Mouse (Mus musculus) liver, adult 2 months (tissue): Measurements from ENCODE around the gene Dbn1. TPM values are rescaled to one million over a fixed set of nuclear protein-coding genes. Genes with fewer than 3 reads are reported as not detected.

Source experiments
- DNase-seq: peaks from one replicate; pipeline ENCODE4 v3.0.0-alpha.2; 2011; ENCODE audit warnings: low read depth, low spot score; ENCODE audit errors: extremely low read depth
- H3K27ac ChIP-seq: fragments of 200-500 bp; replicated peaks from 2 replicates; pipeline ENCODE4 v1.5.1; 2012; ENCODE audit warnings: low read depth, mild to moderate bottlenecking, control low read depth, inconsistent platforms, low read length; ENCODE audit not compliant: insufficient read depth
- H3K27me3 ChIP-seq: fragments of 200-500 bp; 2 replicates; pipeline ENCODE4 v1.6.1; 2012; ENCODE audit warnings: mild to moderate bottlenecking, moderate library complexity, low read length, inconsistent platforms; ENCODE audit not compliant: control insufficient read depth, insufficient read depth
- H3K36me3 ChIP-seq: fragments of 200-500 bp; 2 replicates; pipeline ENCODE4 v1.6.1; 2012; ENCODE audit warnings: low read length, inconsistent platforms; ENCODE audit not compliant: control insufficient read depth, insufficient read depth
- H3K4me1 ChIP-seq: fragments of 200-500 bp; 2 replicates; pipeline ENCODE4 v1.6.1; 2011; ENCODE audit warnings: low read length; ENCODE audit not compliant: control insufficient read depth, insufficient read depth
- H3K4me3 ChIP-seq: fragments of 200-500 bp; 2 replicates; pipeline ENCODE4 v1.5.1; 2011; ENCODE audit warnings: low read depth, mild to moderate bottlenecking, control low read depth, low read length, moderate library complexity; ENCODE audit not compliant: insufficient read depth
- H3K79me2 ChIP-seq: fragments of 200-500 bp; 2 replicates; pipeline ENCODE4 v1.6.1; 2012; ENCODE audit warnings: inconsistent platforms, mild to moderate bottlenecking, low read length, moderate library complexity; ENCODE audit not compliant: control insufficient read depth, insufficient read depth
- H3K9ac ChIP-seq: fragments of 200-500 bp; 2 replicates; pipeline ENCODE4 v1.6.1; 2012; ENCODE audit warnings: low read depth, mild to moderate bottlenecking, control low read depth, inconsistent platforms, low read length
- CTCF ChIP-seq: fragments of 200-500 bp; IDR thresholded peaks from 2 replicates; pipeline ENCODE4 v1.5.1; 2011; ENCODE audit warnings: low read depth, low read length, control low read depth
- POLR2A ChIP-seq: fragments of 200-500 bp; IDR thresholded peaks from 2 replicates; pipeline ENCODE4 v1.6.1; 2011; ENCODE audit warnings: low read length, control low read depth; ENCODE audit not compliant: insufficient read depth; ENCODE audit errors: extremely low read depth
- WGBS: fragments of 180-500 bp; shearing (Covaris S2); methylation state at CpG from one replicate; pipeline ENCODE4 v1.1.7; 2018; 5-methylcytosine and 5-hydroxymethylcytosine counted together
- polyA plus RNA-seq: library from polyadenylated mRNA; depleted of rRNA; stranded (reverse); fragments of >200 nt; gene quantifications from 2 replicates; pipeline ENCODE4 v1.2.3, GENCODE M21; 2012
- total RNA-seq: library from RNA; depleted of rRNA; stranded (reverse); fragments of >200 nt; gene quantifications from 2 replicates; pipeline ENCODE4 v1.2.3, GENCODE M21; 2014

The Dbn1 gene
- total and polyA plus RNA-seq, 2 experiments: 0.65 to 2.3 TPM

DNA sequence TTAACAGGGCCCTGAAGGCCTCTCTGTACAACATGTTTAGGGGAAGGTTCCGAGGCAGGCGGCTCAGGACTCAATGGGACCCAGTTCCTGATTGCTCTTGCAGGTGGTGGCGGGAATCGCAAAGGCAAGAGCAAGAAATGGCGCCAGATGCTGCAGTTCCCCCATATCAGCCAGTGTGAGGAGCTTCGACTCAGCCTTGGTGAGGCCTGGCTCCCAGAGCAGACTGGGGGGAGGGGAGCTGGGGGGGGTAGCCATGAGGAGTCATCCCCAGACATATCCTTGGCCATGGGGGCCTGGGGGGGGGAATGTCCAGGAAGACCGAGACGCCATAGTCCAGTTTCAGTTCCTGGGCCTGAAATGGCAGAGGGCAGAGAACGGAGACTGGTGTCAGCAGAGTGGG, 38.7 kb downstream of the Dbn1 start:
- WGBS: 95% methylated on average over 9 of the region's 9 CpGs
- H3K4me1 ChIP-seq: peaks cover 15% of the 10 kb centered on the region
- DNase-seq: no peak
- no peak overlapping the region for H3K27ac ChIP-seq
- H3K79me2 ChIP-seq: peaks cover 8% of the 10 kb centered on the region; the same call in 1 of the 2 replicates
- no peaks in the 10 kb centered on the region for H3K27me3 ChIP-seq
- TF ChIP-seq POLR2A: no peak
- TF ChIP-seq CTCF: no peak
- peaks cover 2% of the 10 kb centered on the region; the same call in 1 of the 2 replicates for H3K36me3 ChIP-seq
- no peak overlapping the region for H3K9ac ChIP-seq
- no peak overlapping the region for H3K4me3 ChIP-seq

DNA sequence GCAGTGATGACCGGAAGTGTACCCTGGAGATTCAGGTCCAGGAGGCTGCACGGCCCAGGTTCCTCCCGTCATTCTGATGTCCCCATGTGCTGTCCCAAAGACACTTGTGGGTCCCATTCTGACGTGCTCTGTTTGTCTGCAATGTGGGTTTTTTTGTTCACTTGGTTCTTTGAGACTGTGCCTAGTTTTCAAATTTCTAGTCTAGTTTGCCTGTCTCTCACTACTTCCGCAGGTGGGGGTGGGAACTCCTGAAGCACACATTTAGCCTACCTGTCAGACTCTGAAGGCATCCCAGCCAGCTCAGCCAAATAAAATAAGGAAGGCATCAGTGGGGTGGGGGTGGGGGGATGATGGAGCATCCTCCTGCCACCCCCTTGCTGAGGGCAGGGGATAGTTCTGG, 39.8 kb downstream of the Dbn1 start:
- DNase-seq: no peak
- Histone ChIP-seq H3K9ac (no peak overlapping the region), H3K27ac (no peak overlapping the region), H3K79me2 (peaks cover 8% of the 10 kb centered on the region; the same call in 1 of the 2 replicates), H3K4me1 (peaks cover 15% of the 10 kb centered on the region), H3K4me3 (no peak overlapping the region), H3K27me3 (no peaks in the 10 kb centered on the region), H3K36me3 (peaks cover 2% of the 10 kb centered on the region; the same call in 1 of the 2 replicates)
- 89% methylated on average over 5 of the region's 5 CpGs for WGBS
- no peak for TF ChIP-seq CTCF
- no peak for TF ChIP-seq POLR2A

DNA sequence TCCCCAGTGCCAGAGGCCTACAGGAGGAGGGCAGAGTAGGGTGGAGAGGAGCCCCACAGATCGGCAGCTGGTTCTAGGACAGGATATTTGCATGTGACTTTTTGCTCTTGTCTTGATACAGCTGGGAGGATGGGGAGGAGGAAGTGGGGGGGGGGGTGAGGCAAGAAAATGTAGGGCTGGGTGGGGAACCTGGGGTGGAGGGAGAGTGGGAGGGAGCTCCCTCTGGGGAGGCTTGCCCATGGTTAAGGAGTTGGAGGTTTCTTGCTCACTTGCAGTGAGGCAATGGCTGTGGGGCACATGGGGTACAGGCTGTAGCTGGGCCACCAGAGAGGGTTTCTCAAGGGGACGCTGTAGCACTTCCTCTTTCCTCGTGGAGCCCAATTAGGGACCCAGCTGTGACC, 40.4 kb downstream of the Dbn1 start:
- no peak for TF ChIP-seq CTCF
- no peak for TF ChIP-seq POLR2A
- H3K79me2 ChIP-seq: peaks cover 8% of the 10 kb centered on the region; the same call in 1 of the 2 replicates
- WGBS: 58% methylated on average over 3 of the region's 3 CpGs
- peaks cover 2% of the 10 kb centered on the region; the same call in 1 of the 2 replicates for H3K36me3 ChIP-seq
- no peak overlapping the region for H3K4me3 ChIP-seq
- H3K4me1 ChIP-seq: peaks cover 15% of the 10 kb centered on the region
- no peak for DNase-seq
- no peaks in the 10 kb centered on the region for H3K27me3 ChIP-seq
- no peak overlapping the region for H3K27ac ChIP-seq
- H3K9ac ChIP-seq: no peak overlapping the region

DNA sequence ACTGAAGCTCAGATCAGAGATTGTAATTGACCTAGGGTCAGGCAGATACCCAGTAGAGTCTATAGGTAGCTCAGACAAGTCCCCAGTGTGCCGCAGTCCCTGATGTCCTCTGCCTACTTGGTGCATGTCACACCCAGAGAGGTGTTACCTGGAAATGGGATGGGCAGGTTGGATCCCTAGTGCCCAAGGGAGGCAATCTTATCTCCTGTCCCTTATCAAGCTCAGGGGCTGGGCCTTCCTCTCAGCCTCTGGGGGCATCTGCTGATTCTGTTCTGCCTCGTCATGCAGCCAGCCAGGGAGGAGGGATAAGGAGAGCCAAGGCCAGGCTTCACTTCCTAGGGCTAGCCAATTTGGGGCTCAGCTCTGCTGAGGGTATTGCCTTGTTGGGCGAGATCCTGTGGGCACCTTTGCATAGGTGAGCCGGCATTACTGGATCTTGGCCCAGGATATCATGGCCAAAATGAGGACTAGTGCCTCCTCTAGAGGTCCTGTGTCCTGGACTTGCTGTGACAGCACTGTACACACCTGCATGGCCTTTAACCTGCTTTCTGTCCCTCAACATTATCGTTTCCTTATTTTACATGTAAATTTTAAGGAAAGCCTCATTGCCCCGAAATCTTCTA, 41.3 kb downstream of the Dbn1 start:
- peaks cover 15% of the 10 kb centered on the region for H3K4me1 ChIP-seq
- H3K9ac ChIP-seq: no peak overlapping the region
- no peaks in the 10 kb centered on the region for H3K36me3 ChIP-seq
- no peak for DNase-seq
- H3K4me3 ChIP-seq: no peak overlapping the region
- WGBS: 70% methylated on average over 6 of the region's 6 CpGs
- H3K27ac ChIP-seq: no peak overlapping the region
- peaks cover 8% of the 10 kb centered on the region; the same call in 1 of the 2 replicates for H3K79me2 ChIP-seq
- H3K27me3 ChIP-seq: no peaks in the 10 kb centered on the region
- no peak for TF ChIP-seq CTCF

DNA sequence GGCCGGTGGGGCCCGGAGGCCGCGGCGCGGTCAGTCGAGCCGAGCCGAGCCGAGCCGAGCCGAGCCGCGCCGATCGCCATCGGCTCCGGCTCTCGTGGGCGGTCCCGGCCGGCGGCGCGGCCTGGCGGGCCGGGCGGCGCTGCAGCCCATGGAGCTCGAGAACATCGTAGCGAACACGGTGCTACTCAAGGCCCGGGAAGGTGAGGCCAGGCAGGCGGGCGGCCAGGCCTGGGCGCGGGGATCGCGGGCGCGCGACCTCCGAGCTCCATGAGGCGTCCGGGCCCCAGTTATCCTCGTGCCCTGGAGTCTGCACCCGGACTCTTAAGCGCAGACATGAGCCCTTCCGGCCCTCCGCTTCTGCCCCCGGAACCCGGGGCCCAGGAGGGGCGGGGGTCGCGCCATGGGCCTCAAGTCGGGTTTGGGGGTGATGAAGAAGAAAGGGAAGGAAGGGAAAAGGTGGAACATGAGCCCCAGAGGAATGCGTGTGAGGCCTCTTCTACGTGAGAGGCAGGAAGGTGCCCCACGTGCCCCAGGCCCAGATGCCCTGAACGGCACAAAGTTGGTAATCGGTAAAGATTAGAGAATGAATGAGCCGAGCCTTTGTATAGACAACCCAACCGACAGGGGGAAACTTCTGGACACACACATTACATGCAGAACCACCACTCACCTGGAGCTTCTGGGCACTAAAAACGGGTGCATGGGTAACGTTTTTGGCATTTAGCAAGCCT, 42.4 kb downstream of the Dbn1 start:
- peaks cover 13% of the 10 kb centered on the region for H3K4me1 ChIP-seq
- no peak for DNase-seq
- TF ChIP-seq CTCF: no peak
- H3K27me3 ChIP-seq: no peaks in the 10 kb centered on the region
- peak overlapping the region; percentile 75 for H3K27ac ChIP-seq
- no peaks in the 10 kb centered on the region for H3K36me3 ChIP-seq
- peak overlapping the region; percentile 85 for H3K4me3 ChIP-seq
- peaks cover 8% of the 10 kb centered on the region; the same call in 1 of the 2 replicates for H3K79me2 ChIP-seq
- H3K9ac ChIP-seq: peak overlapping the region; percentile 94
- WGBS: under 1% methylated on average over 66 of the region's 66 CpGs

DNA sequence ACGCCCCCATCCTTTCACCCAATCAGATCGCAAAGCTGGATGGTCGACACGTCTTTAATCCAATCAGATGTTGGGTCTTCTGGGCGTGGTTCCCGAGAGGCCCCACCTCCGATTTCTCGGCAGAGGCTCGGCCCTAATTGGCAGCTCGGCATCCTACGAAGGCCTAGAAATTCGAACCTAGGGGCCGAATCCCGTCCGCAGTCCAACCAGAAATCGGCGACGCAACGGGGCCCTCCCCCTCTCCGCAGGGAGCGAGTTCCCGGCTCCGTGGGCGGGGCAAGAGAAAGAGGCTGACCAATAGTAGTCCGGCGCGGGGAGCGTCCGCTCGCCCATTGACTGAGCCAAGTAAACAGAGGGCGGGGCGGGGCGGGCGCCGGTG, 43.0 kb downstream of the Dbn1 start, which contains the start of gene Grk6:
TSS of gene Grk6 (plus strand) at position 136 of the 379 bp plus-strand sequence.
- Histone ChIP-seq H3K9ac (peak within 1 kb of the TSS; percentile 94), H3K4me1 (peaks cover 11% of the 10 kb centered on the region), H3K27me3 (no peaks in the 10 kb centered on the region), H3K36me3 (no peaks in the 10 kb centered on the region), H3K79me2 (peaks cover 8% of the 10 kb centered on the region; the same call in 1 of the 2 replicates), H3K27ac (peak within 1 kb of the TSS; percentile 75), H3K4me3 (peak within 1 kb of the TSS; percentile 85)
- WGBS: under 1% methylated on average over 34 of the region's 35 CpGs
- DNase-seq: peak; percentile 97
- TF ChIP-seq POLR2A (no peak), CTCF (no peak)
